28 mouse cellular contexts compared by ENCODE assay signal in the genomic region with DNA sequence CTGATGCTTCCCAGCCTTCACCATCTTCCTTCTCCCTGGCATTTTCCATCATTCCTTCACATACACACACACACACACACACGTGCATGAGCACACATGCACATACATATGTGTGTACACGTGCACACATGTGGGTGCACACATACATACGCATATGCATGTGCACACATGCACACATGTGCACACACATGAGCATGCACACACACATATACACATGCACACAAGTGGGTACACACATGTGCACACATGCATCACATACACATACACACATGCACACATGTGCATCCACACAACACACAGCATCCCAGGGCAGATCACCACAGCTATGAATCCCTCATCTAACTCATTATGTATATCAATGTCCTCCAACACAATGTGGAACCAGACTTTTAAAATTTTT. TPM values are rescaled to one million over a fixed set of nuclear protein-coding genes. Genes with fewer than 3 reads are reported as not detected.
DNase-seq lines count a peak whose midpoint lies in the region; ATAC-seq and TF ChIP-seq lines count a peak whose summit lies in the region.
"Had no signal": no experiment of that assay in that cellular context is flagged by ENCODE, and none has a peak within 500 bp of the region (broad histone marks: within the 10 kb centered on the region; RNA-seq: fewer than 3 reads in every experiment).

No protein-coding gene starts in this region.

- peak; percentile 2 for DNase-seq in neural tube, embryonic 11.5 days (ENCODE audit: low spot score)
- no peak for DNase-seq in neural tube, embryonic 10.5 days (ENCODE audit: extremely low spot score, low spot score)
- DNase-seq in MEL (ENCODE audit: low read depth, low spot score) = no peak
- DNase-seq in kidney, postnatal 4 days = no peak
- no peak for DNase-seq in left cerebral cortex, adult 18-20 months (ENCODE audit: low spot score in 2 of 2)
- DNase-seq: adrenal gland, adult 2 months; adrenal gland, adult 8-10 months; adrenal gland, postnatal 10 days; adrenal gland, postnatal 14 days; adrenal gland, postnatal 25 days; adrenal gland, postnatal 36 days; B cell, adult 2 months; cerebellum, adult 11 months; cerebellum, adult 11-12 months; cerebellum, adult 18-20 months had no signal

- H3K79me2 ChIP-seq in MEL (ENCODE audit: control insufficient read depth, insufficient read depth, low read length, poor library complexity) (no peaks in the 10 kb centered on the region), myocyte (ENCODE audit: control insufficient read depth, insufficient read depth) (no peaks in the 10 kb centered on the region)

- H3K9me3 ChIP-seq in megakaryocyte, embryonic 14.5 days = no peaks in the 10 kb centered on the region
- no peaks in the 10 kb centered on the region for H3K9me3 ChIP-seq in neural tube, embryonic 11.5 days (ENCODE audit: control insufficient read depth, low read length)
- no peaks in the 10 kb centered on the region for H3K9me3 ChIP-seq in MEL (replicated peaks; ENCODE audit: insufficient read depth, low read length)
- H3K9me3 ChIP-seq: G1E had no signal

- no peak overlapping the region for H3K27ac ChIP-seq in neural tube, embryonic 11.5 days (ENCODE audit: low read depth, low read length)
- no peak overlapping the region for H3K27ac ChIP-seq in MEL (ENCODE audit: control insufficient read depth, low read depth, low read length)

- H3K36me3 ChIP-seq in megakaryocyte, embryonic 14.5 days (replicated peaks; ENCODE audit: low read length) = no peaks in the 10 kb centered on the region
- H3K36me3 ChIP-seq in neural tube, embryonic 11.5 days (ENCODE audit: control insufficient read depth, insufficient read depth, low read length) = no peaks in the 10 kb centered on the region
- H3K36me3 ChIP-seq in MEL (ENCODE audit: control insufficient read depth in 1 of 2, insufficient read depth in 2 of 2, low read length in 2 of 2) (no peaks in the 10 kb centered on the region), myocyte (ENCODE audit: control insufficient read depth, insufficient read depth) (no peaks in the 10 kb centered on the region)
- H3K36me3 ChIP-seq: G1E had no signal

- peaks cover 35% of the 10 kb centered on the region for H3K27me3 ChIP-seq in megakaryocyte, embryonic 14.5 days (replicated peaks)
- no peaks in the 10 kb centered on the region for H3K27me3 ChIP-seq in neural tube, embryonic 11.5 days (ENCODE audit: control insufficient read depth, insufficient read depth, low read length)
- peaks cover 0 to 1% of the 10 kb centered on the region in 2 experiments; a peak in 1 of 4 replicates for H3K27me3 ChIP-seq in MEL (ENCODE audit: control insufficient read depth in 1 of 2, insufficient read depth in 2 of 2, low read length in 2 of 2)
- H3K27me3 ChIP-seq in myocyte (ENCODE audit: control insufficient read depth, insufficient read depth, insufficient read length) = no peaks in the 10 kb centered on the region
- H3K27me3 ChIP-seq: Patski had no signal

- TF ChIP-seq RAD21 in MEL (IDR thresholded peaks at IDR 0.05; ENCODE audit: low read depth, low read length) = no peak

- no peak overlapping the region for H3ac ChIP-seq in myocyte (ENCODE audit: control insufficient read depth, insufficient read length)

- no peak for ATAC-seq in megakaryocyte, adult 5-6 weeks (ENCODE audit: poor library complexity, severe bottlenecking)
- no peak for ATAC-seq in neural tube, embryonic 11.5 days (ENCODE audit: insufficient read depth, low FRiP score, low TSS enrichment)
- ATAC-seq: activated CD4-positive, CD25-positive, alpha-beta regulatory T cell, adult 4 months; CD4-positive, CD25-positive, alpha-beta regulatory T cell, adult 4 months; Patski had no signal

- no peak overlapping the region for H3K4me2 ChIP-seq in neural tube, embryonic 11.5 days (ENCODE audit: low read depth)
- H3K4me2 ChIP-seq in myocyte (ENCODE audit: low read depth) = no peak overlapping the region

- peak overlapping the region; percentile 64 for H3K4me3 ChIP-seq in megakaryocyte, embryonic 14.5 days (replicated peaks)
- no peak overlapping the region for H3K4me3 ChIP-seq in neural tube, embryonic 11.5 days (ENCODE audit: low read depth, low read length)
- no peak overlapping the region for H3K4me3 ChIP-seq in MEL (ENCODE audit: control insufficient read depth in 1 of 2, insufficient read depth in 1 of 2, low read depth in 2 of 2, low read length in 2 of 2)
- H3K4me3 ChIP-seq in myocyte = no peak overlapping the region

- TF ChIP-seq POLR2A in MEL (IDR thresholded peaks at IDR 0.05; ENCODE audit: control insufficient read depth in 1 of 2, insufficient read depth in 1 of 2, low read depth in 1 of 2, low read length in 2 of 2, poor library complexity in 1 of 2) (no peak), myocyte (IDR thresholded peaks at IDR 0.05; ENCODE audit: insufficient read length, low read depth) (no peak)

- no peak for TF ChIP-seq EP300 in MEL (IDR thresholded peaks at IDR 0.05; ENCODE audit: low read depth in 1 of 2, low read length in 2 of 2)

- H3K4me1 ChIP-seq in megakaryocyte, embryonic 14.5 days = peaks cover 3% of the 10 kb centered on the region; the same call in 1 of the 2 replicates
- no peaks in the 10 kb centered on the region for H3K4me1 ChIP-seq in neural tube, embryonic 11.5 days (ENCODE audit: control insufficient read depth, insufficient read depth, low read length)
- peaks cover 0 to 2% of the 10 kb centered on the region in 2 experiments; a peak in 1 of 4 replicates for H3K4me1 ChIP-seq in MEL (ENCODE audit: control insufficient read depth in 1 of 2, insufficient read depth in 2 of 2, low read length in 2 of 2)

- H3K9ac ChIP-seq in neural tube, embryonic 11.5 days (ENCODE audit: low read length) = no peak overlapping the region
- no peak overlapping the region for H3K9ac ChIP-seq in MEL (ENCODE audit: control insufficient read depth, low read depth, low read length, poor library complexity, severe bottlenecking)

- no peak for TF ChIP-seq CTCF in MEL (IDR thresholded peaks at IDR 0.05 in 2 of 3, conservative IDR thresholded peaks at IDR 0.05 in 1 of 3; ENCODE audit: control insufficient read depth in 1 of 3, insufficient read depth in 1 of 3, low read depth in 2 of 3, low read length in 3 of 3, poor library complexity in 1 of 3, severe bottlenecking in 1 of 3)

- 87% methylated on average over 3 of the region's 3 CpGs for WGBS in neural tube, embryonic 11.5 days

TF ChIP-seq in MEL, 35 proteins besides CTCF, POLR2A, EP300 and RAD21:
- no peak for TF ChIP-seq CHD1 (IDR thresholded peaks at IDR 0.05; ENCODE audit: low read depth, low read length)
- TF ChIP-seq NELFE (IDR thresholded peaks at IDR 0.05; ENCODE audit: low read depth, low read length) = no peak
- peak; percentile 76; the same call in 1 of the 2 replicates for TF ChIP-seq POLR2AphosphoS5 (IDR thresholded peaks at IDR 0.05; ENCODE audit: borderline replicate concordance, low read depth, low read length)

TF ChIP-seq in myocyte, 11 proteins besides CTCF, POLR2A, EP300 and RAD21:
- TF ChIP-seq POLR2AphosphoS2 (IDR thresholded peaks at IDR 0.05; ENCODE audit: insufficient read length, low read depth) (peak; percentile 54), MYOG (IDR thresholded peaks at IDR 0.05; ENCODE audit: control insufficient read depth in 1 of 3, insufficient read depth in 1 of 3, insufficient read length in 2 of 3, low read depth in 2 of 3) (no peak)

RNA-seq across cellular contexts. Expression of gene Lrrc10, which starts 14.0 kb away (rescaled TPM):
- not detected in 2 replicates for polyA plus RNA-seq in megakaryocyte, embryonic 14.5 days (2012; ENCODE audit: insufficient read depth, low replicate concordance)
- total RNA-seq in megakaryocyte, adult 5-6 weeks (2015) = not detected in 2 replicates
- not detected in 2 replicates for total RNA-seq in megakaryocyte, adult 5-6 weeks (2017)
- not detected in 2 replicates for polyA plus RNA-seq in neural tube, embryonic 11.5 days (2014; fragmentation: Nextera tagmentation; extraction: Ambion mirVana)
- not detected in 2 replicates for total RNA-seq in MEL (2012; rRNA removed)
- polyA plus RNA-seq in MEL (2012; ENCODE audit: insufficient read depth in 1 of 2, insufficient read length in 2 of 2, low read depth in 1 of 2, low replicate concordance in 2 of 2, missing spikeins in 1 of 2) = under 1 TPM in 1 of 2 experiments, not detected in 1; 0.18 TPM
- not detected for polyA plus RNA-seq in myocyte (2012; fragmentation: generic; extraction: Trizol)
- total RNA-seq in left cerebral cortex, adult 18-20 months (2021) = not detected
- total RNA-seq: adrenal gland, adult 18-20 months; adrenal gland, adult 2 months; adrenal gland, adult 8-10 months; adrenal gland, postnatal 10 days; adrenal gland, postnatal 14 days; adrenal gland, postnatal 25 days; adrenal gland, postnatal 36 days; adrenal gland, postnatal 4 days; CH12.LX; G1E had no signal
- polyA plus RNA-seq: activated CD4-positive, CD25-positive, alpha-beta regulatory T cell, adult 4 months; adrenal gland, adult 2 months; C2C12; CD4-positive, CD25-positive, alpha-beta regulatory T cell, adult 4 months; Patski had no signal

RNA-seq across cellular contexts. Expression of gene Cct2, which starts 32.5 kb away (rescaled TPM):
- polyA plus RNA-seq in megakaryocyte, embryonic 14.5 days (2012; ENCODE audit: insufficient read depth, low replicate concordance) = 3.6 and 19.1 TPM in 2 replicates
- total RNA-seq in megakaryocyte, adult 5-6 weeks (2015) = 265 and 283 TPM in 2 replicates
- total RNA-seq in megakaryocyte, adult 5-6 weeks (2017) = 250 and 266 TPM in 2 replicates
- polyA plus RNA-seq in neural tube, embryonic 11.5 days (2014; fragmentation: Nextera tagmentation; extraction: Ambion mirVana) = 351 and 353 TPM in 2 replicates
- 543 and 600 TPM in 2 replicates for total RNA-seq in MEL (2012; rRNA removed)
- 100 to 1,000 TPM in 1 of 2 experiments, not detected in 1; 879 TPM for polyA plus RNA-seq in MEL (2012; ENCODE audit: insufficient read depth in 1 of 2, insufficient read length in 2 of 2, low read depth in 1 of 2, low replicate concordance in 2 of 2, missing spikeins in 1 of 2)
- polyA plus RNA-seq in myocyte (2012; fragmentation: generic; extraction: Trizol) = 384 TPM
- 100 to 1,000 TPM; 158 to 165 TPM for total RNA-seq in left cerebral cortex, adult 18-20 months (2021)

RNA-seq across cellular contexts. Expression of gene Best3, which starts 45.0 kb away (rescaled TPM):
- not detected in 2 replicates for polyA plus RNA-seq in megakaryocyte, embryonic 14.5 days (2012; ENCODE audit: insufficient read depth, low replicate concordance)
- not detected in 2 replicates for total RNA-seq in megakaryocyte, adult 5-6 weeks (2015)
- total RNA-seq in megakaryocyte, adult 5-6 weeks (2017) = not detected in 2 replicates
- polyA plus RNA-seq in neural tube, embryonic 11.5 days (2014; fragmentation: Nextera tagmentation; extraction: Ambion mirVana) = 0.34 and 0.50 TPM in 2 replicates
- not detected in 2 replicates for total RNA-seq in MEL (2012; rRNA removed)
- polyA plus RNA-seq in MEL (2012; ENCODE audit: insufficient read depth in 1 of 2, insufficient read length in 2 of 2, low read depth in 1 of 2, low replicate concordance in 2 of 2, missing spikeins in 1 of 2) = not detected
- 1.4 TPM for polyA plus RNA-seq in myocyte (2012; fragmentation: generic; extraction: Trizol)
- under 1 TPM; 0.19 to 0.26 TPM for total RNA-seq in left cerebral cortex, adult 18-20 months (2021)
- total RNA-seq: CH12.LX, G1E had no signal
- polyA plus RNA-seq: activated CD4-positive, CD25-positive, alpha-beta regulatory T cell, adult 4 months; CD4-positive, CD25-positive, alpha-beta regulatory T cell, adult 4 months; G1E; Patski had no signal

RNA-seq across cellular contexts. Expression of gene Gm10271, which starts 58.8 kb away (rescaled TPM):
- not detected in 2 replicates for polyA plus RNA-seq in megakaryocyte, embryonic 14.5 days (2012; ENCODE audit: insufficient read depth, low replicate concordance)
- not detected in 2 replicates for total RNA-seq in megakaryocyte, adult 5-6 weeks (2015)
- total RNA-seq in megakaryocyte, adult 5-6 weeks (2017) = not detected in 2 replicates
- not detected in 2 replicates for polyA plus RNA-seq in neural tube, embryonic 11.5 days (2014; fragmentation: Nextera tagmentation; extraction: Ambion mirVana)
- total RNA-seq in MEL (2012; rRNA removed) = not detected in 2 replicates
- not detected for polyA plus RNA-seq in MEL (2012; ENCODE audit: insufficient read depth in 1 of 2, insufficient read length in 2 of 2, low read depth in 1 of 2, low replicate concordance in 2 of 2, missing spikeins in 1 of 2)
- polyA plus RNA-seq in myocyte (2012; fragmentation: generic; extraction: Trizol) = not detected
- not detected for total RNA-seq in left cerebral cortex, adult 18-20 months (2021)
- total RNA-seq: adrenal gland, adult 18-20 months; adrenal gland, adult 2 months; adrenal gland, adult 8-10 months; adrenal gland, postnatal 10 days; adrenal gland, postnatal 14 days; adrenal gland, postnatal 25 days; adrenal gland, postnatal 36 days; adrenal gland, postnatal 4 days; CH12.LX; ES-E14; G1E had no signal
- polyA plus RNA-seq: activated CD4-positive, CD25-positive, alpha-beta regulatory T cell, adult 4 months; adrenal gland, adult 2 months; brain, embryonic 14.5 days; C2C12; CD4-positive, CD25-positive, alpha-beta regulatory T cell, adult 4 months; G1E; Patski had no signal
